Mouse (Mus musculus): ENCODE data around the gene Tlcd1. TPM values are rescaled to one million over a fixed set of nuclear protein-coding genes. Genes with fewer than 3 reads are reported as not detected.

The Tlcd1 gene
- polyA plus RNA-seq, 1 experiment from 2014 or later, result 14.2 TPM

DNA sequence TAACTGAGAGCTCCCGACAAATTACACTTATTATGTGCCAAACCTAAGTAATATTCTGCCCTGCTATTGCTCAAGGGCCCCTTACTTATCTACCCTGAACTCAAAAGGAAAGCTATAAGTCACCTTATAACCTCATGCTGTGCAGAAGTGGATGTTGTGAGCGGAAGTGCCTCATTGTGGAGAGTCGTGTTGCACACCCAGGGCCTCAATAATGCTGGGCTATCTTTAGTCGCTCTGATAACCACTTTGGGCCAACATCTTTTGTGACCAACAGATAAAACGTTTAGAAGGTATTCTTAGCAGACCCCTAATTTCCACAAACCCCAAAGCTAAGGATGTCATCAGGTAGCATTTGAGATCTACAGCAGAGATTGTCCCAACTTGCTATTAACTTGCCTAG is 35.8 kb upstream of the Tlcd1 start:
- no peaks in the 10 kb centered on the region for H3K9me3 ChIP-seq (replicated peaks; ENCODE audit: control insufficient read depth, low read length)
- no peak for ATAC-seq (replicated peaks; ENCODE audit: extremely low read depth, insufficient read depth, low FRiP score)
- no peaks in the 10 kb centered on the region for H3K27me3 ChIP-seq (ENCODE audit: control insufficient read depth, insufficient read depth, low read length)
- H3K4me2 ChIP-seq (ENCODE audit: low read depth, low read length), result no peak overlapping the region
- no peak overlapping the region for H3K4me3 ChIP-seq (ENCODE audit: low read length)
- H3K9ac ChIP-seq (ENCODE audit: low read length), result no peak overlapping the region
- no peak overlapping the region for H3K27ac ChIP-seq (ENCODE audit: low read length)
- peaks cover 25% of the 10 kb centered on the region for H3K4me1 ChIP-seq (ENCODE audit: control insufficient read depth, insufficient read depth, low read length)
- WGBS, result 39% methylated on average over 5 of the region's 5 CpGs
- H3K36me3 ChIP-seq (ENCODE audit: control insufficient read depth, insufficient read depth), result peaks cover 17% of the 10 kb centered on the region

DNA sequence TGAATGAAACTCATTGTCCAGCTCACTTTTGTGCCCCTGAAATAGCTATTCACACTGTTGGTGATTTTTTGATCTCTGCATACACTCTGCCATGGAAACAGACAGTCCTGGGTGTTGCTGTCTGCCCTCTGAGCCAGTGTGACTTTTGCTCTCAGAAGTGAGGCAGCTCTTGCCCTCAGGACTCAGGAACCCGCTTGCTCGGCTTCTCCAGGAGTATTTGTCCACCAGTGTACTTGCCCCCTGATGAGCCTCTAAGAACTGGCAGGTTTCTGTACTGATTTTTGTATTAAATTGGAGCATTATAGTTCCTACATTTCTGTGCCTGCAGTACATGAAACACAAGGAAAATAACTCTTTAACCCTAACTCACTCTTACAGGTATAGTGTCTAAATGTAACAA is 33.0 kb upstream of the Tlcd1 start:
- Histone ChIP-seq H3K27ac (ENCODE audit: low read length) (no peak overlapping the region), H3K4me2 (ENCODE audit: low read depth, low read length) (no peak overlapping the region), H3K27me3 (ENCODE audit: control insufficient read depth, insufficient read depth, low read length) (no peaks in the 10 kb centered on the region), H3K36me3 (ENCODE audit: control insufficient read depth, insufficient read depth) (peaks cover 32% of the 10 kb centered on the region), H3K4me3 (ENCODE audit: low read length) (no peak overlapping the region), H3K4me1 (ENCODE audit: control insufficient read depth, insufficient read depth, low read length) (peaks cover 15% of the 10 kb centered on the region), H3K9ac (ENCODE audit: low read length) (no peak overlapping the region), H3K9me3 (replicated peaks; ENCODE audit: control insufficient read depth, low read length) (no peaks in the 10 kb centered on the region)
- 88% methylated on average over 2 of the region's 2 CpGs for WGBS
- no peak for ATAC-seq (replicated peaks; ENCODE audit: extremely low read depth, insufficient read depth, low FRiP score)

DNA sequence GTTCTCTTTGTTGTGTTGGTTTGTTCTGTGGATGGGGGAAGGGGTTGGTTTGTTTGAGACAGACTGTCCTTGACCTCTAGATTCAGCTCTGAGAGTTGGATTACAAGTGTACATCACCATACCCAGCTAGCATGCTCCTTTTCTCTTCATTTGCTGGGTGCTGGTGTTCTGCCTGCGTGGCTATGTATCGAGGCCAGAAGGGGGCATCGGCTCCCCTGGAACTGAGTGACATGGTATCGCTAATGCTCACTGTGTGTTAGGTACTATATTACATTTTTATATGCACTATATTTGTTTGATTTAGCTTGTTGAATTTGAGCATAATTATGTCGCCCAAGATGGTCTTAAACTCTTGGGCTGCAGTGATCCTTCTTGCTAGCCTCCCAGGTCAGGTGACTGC is 30.3 kb upstream of the Tlcd1 start:
- peaks cover 49% of the 10 kb centered on the region for H3K36me3 ChIP-seq (ENCODE audit: control insufficient read depth, insufficient read depth)
- H3K4me3 ChIP-seq (ENCODE audit: low read length), result no peak overlapping the region
- no peak overlapping the region for H3K4me2 ChIP-seq (ENCODE audit: low read depth, low read length)
- ATAC-seq (replicated peaks; ENCODE audit: extremely low read depth, insufficient read depth, low FRiP score), result no peak
- H3K4me1 ChIP-seq (ENCODE audit: control insufficient read depth, insufficient read depth, low read length), result peaks cover 7% of the 10 kb centered on the region
- no peaks in the 10 kb centered on the region for H3K9me3 ChIP-seq (replicated peaks; ENCODE audit: control insufficient read depth, low read length)
- WGBS, result 85% methylated on average over 5 of the region's 5 CpGs
- no peaks in the 10 kb centered on the region for H3K27me3 ChIP-seq (ENCODE audit: control insufficient read depth, insufficient read depth, low read length)
- no peak overlapping the region for H3K27ac ChIP-seq (ENCODE audit: low read length)
- H3K9ac ChIP-seq (ENCODE audit: low read length), result no peak overlapping the region

DNA sequence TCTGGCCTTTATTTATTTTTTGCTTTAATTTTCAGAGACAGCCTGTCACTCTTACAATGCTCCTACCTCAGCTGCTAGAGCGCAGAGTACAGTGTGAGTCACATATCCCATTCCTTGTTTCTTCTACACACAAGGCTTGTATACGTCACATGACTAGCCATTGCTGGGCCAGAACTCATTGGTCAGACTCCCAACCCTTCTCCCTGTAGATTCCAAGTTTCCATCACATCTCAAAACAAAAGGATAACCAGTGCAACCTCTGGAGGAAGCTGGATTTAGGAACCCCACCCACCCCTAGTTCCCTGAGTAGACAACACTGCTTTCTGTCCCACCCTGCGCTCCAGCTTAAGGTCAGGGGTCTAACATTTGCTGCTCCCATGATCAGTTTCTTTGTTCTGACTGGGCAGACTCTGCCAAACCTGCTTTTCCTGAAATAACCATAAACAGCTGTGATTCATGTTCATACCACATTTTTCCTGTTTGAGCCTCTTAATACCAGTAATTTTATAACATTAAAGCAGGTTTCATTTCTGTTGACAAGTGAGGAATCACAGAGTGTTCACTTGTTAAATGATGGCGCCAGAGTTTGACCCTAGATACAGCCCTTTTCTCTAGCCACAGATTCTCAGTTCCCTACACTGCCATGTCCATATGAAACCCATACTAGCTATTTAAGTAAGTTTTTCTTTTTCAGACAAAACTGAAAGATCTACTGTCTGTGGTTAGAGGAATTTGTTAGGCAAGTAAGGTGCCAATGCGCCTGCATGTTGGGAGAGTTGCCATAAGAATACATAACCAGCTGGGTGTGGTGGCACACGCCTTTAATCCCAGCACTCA is 29.6 kb upstream of the Tlcd1 start:
- H3K4me2 ChIP-seq (ENCODE audit: low read depth, low read length), result no peak overlapping the region
- no peak overlapping the region for H3K9ac ChIP-seq (ENCODE audit: low read length)
- ATAC-seq (replicated peaks; ENCODE audit: extremely low read depth, insufficient read depth, low FRiP score), result 0 out of 2 replicates have a peak, but pooled peaks have one; percentile 37
- no peak overlapping the region for H3K4me3 ChIP-seq (ENCODE audit: low read length)
- H3K9me3 ChIP-seq (replicated peaks; ENCODE audit: control insufficient read depth, low read length), result no peaks in the 10 kb centered on the region
- no peaks in the 10 kb centered on the region for H3K27me3 ChIP-seq (ENCODE audit: control insufficient read depth, insufficient read depth, low read length)
- peaks cover 2% of the 10 kb centered on the region; the same call in 1 of the 2 replicates for H3K4me1 ChIP-seq (ENCODE audit: control insufficient read depth, insufficient read depth, low read length)
- H3K36me3 ChIP-seq (ENCODE audit: control insufficient read depth, insufficient read depth), result peaks cover 51% of the 10 kb centered on the region
- no peak overlapping the region for H3K27ac ChIP-seq (ENCODE audit: low read length)
- 85% methylated on average over 6 of the region's 6 CpGs for WGBS

DNA sequence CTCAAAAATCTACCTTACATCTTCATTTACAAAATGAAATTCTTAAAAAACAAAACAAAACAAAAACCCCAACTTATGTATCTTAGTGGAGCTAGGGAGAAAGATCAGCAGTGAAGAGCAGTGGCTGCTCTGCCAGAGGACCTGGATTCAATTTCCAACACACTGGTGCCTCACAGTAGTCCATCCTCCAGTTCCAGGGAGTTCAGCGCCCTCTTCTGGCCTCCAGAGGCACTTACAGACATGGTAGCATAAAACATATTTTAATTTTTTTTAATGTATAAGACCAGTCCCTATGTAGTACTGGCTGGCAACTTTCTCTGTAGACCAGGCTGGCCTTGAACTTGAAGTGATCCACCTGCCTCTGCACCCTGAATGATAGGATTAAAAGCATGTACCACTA is 25.4 kb upstream of the Tlcd1 start:
- 41% methylated on average over 1 of the region's 1 CpGs for WGBS
- Histone ChIP-seq H3K27me3 (ENCODE audit: control insufficient read depth, insufficient read depth, low read length) (no peaks in the 10 kb centered on the region), H3K9ac (ENCODE audit: low read length) (no peak overlapping the region), H3K36me3 (ENCODE audit: control insufficient read depth, insufficient read depth) (peaks cover 53% of the 10 kb centered on the region), H3K9me3 (replicated peaks; ENCODE audit: control insufficient read depth, low read length) (no peaks in the 10 kb centered on the region), H3K27ac (ENCODE audit: low read length) (no peak overlapping the region), H3K4me2 (ENCODE audit: low read depth, low read length) (no peak overlapping the region), H3K4me3 (ENCODE audit: low read length) (no peak overlapping the region), H3K4me1 (ENCODE audit: control insufficient read depth, insufficient read depth, low read length) (0 out of 2 replicates have a peak, but pooled peaks cover 5% of the 10 kb centered on the region)
- ATAC-seq (replicated peaks; ENCODE audit: extremely low read depth, insufficient read depth, low FRiP score), result no peak

DNA sequence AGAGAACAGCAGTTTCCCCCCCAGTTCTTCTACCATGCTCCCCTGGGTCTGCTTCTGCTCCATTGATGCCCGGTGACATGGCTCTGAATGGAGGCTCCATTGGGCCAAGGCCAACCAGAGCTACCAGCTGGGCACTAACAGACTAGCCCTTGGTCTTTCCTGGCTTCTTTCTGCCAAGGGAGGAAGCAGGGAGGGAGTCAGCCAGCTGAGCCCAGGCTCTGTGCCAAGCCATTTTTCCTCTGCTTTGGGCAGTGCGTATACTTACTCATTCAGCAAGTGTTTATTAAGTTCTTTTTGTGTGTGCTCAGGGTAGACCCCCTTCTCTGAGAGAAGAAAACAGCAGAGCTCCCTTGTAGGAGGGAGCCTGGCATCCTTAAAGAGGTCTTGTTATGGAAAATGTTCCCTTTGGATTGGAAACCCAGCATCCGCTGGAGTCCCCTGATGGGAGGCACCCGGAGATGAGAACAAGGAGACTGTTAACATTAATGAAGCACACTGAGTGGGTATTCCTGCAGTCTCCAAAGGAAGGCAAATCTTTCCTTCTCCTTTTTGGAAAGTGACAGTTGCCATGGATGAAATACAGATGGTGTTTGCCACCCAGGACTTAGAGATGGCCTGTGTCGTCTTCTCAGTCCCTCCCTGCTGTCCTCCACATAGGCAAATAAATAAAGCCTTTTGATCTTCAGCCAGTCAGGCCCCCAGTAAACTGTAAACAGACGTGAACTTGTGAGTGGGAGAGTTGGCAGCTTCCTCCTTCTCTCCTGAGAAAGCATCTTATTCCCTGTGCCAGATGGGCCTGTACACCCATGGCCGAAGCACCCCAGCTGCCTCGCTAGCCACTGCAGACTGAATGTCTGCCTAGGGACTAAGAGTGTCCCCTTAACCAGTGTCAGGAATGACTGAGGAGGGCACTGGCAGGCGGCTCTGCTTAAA is 23.9 kb upstream of the Tlcd1 start:
- WGBS, result 60% methylated on average over 9 of the region's 9 CpGs
- Histone ChIP-seq H3K9ac (ENCODE audit: low read length) (no peak overlapping the region), H3K4me2 (ENCODE audit: low read depth, low read length) (no peak overlapping the region), H3K4me1 (ENCODE audit: control insufficient read depth, insufficient read depth, low read length) (0 out of 2 replicates have a peak, but pooled peaks cover 5% of the 10 kb centered on the region), H3K27ac (ENCODE audit: low read length) (peak overlapping the region; percentile 8), H3K36me3 (ENCODE audit: control insufficient read depth, insufficient read depth) (peaks cover 50% of the 10 kb centered on the region), H3K27me3 (ENCODE audit: control insufficient read depth, insufficient read depth, low read length) (no peaks in the 10 kb centered on the region), H3K9me3 (replicated peaks; ENCODE audit: control insufficient read depth, low read length) (no peaks in the 10 kb centered on the region), H3K4me3 (ENCODE audit: low read length) (no peak overlapping the region)
- 0 out of 2 replicates have a peak, but pooled peaks have one; percentile 10 for ATAC-seq (replicated peaks; ENCODE audit: extremely low read depth, insufficient read depth, low FRiP score)

DNA sequence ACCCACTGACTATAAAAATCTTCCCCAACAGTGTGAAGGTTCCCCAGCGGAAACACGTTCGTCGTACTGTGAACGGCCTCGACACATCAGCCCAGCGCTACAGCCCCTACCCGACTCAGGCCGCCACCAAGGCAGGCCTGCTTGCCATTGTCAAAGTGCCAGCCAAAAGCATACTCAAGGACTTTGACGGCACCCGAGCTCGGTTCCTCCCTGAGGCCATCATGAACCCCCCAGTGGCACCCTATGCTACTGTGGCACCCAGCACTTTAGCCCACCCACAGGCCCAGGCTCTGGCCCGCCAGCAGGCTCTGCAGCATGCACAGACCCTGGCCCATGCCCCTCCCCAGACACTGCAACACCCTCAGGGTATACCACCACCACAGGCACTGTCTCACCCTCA is 22.7 kb upstream of the Tlcd1 start:
- no peaks in the 10 kb centered on the region for H3K9me3 ChIP-seq (replicated peaks; ENCODE audit: control insufficient read depth, low read length)
- no peak overlapping the region for H3K27ac ChIP-seq (ENCODE audit: low read length)
- no peaks in the 10 kb centered on the region for H3K27me3 ChIP-seq (ENCODE audit: control insufficient read depth, insufficient read depth, low read length)
- WGBS, result 81% methylated on average over 13 of the region's 13 CpGs
- H3K36me3 ChIP-seq (ENCODE audit: control insufficient read depth, insufficient read depth), result peaks cover 54% of the 10 kb centered on the region
- no peak overlapping the region for H3K4me2 ChIP-seq (ENCODE audit: low read depth, low read length)
- H3K4me1 ChIP-seq (ENCODE audit: control insufficient read depth, insufficient read depth, low read length), result 0 out of 2 replicates have a peak, but pooled peaks cover 5% of the 10 kb centered on the region
- ATAC-seq (replicated peaks; ENCODE audit: extremely low read depth, insufficient read depth, low FRiP score), result no peak
- no peak overlapping the region for H3K4me3 ChIP-seq (ENCODE audit: low read length)
- H3K9ac ChIP-seq (ENCODE audit: low read length), result no peak overlapping the region

DNA sequence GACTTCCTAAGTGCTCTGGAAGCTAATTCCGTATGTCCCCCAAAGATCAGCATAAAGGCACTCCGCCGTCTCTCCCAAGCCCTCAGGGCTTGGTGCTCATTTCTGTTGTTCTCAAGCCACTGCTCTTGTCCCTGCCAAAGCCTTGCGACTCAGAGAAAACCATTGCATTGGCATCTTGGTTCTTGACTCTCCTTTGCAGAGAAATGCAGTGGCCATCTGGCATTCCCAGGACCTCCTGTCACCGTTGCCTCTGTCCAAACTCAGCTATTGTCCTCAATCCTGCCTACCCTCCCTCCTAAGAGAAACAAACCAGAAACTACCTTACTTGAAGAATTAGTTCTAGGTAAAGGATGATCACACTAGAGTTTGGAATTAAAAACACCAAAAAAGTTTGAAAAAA is 20.8 kb upstream of the Tlcd1 start:
- peaks cover 9% of the 10 kb centered on the region for H3K4me1 ChIP-seq (ENCODE audit: control insufficient read depth, insufficient read depth, low read length)
- no peak overlapping the region for H3K4me3 ChIP-seq (ENCODE audit: low read length)
- H3K4me2 ChIP-seq (ENCODE audit: low read depth, low read length), result no peak overlapping the region
- no peaks in the 10 kb centered on the region for H3K27me3 ChIP-seq (ENCODE audit: control insufficient read depth, insufficient read depth, low read length)
- no peak for ATAC-seq (replicated peaks; ENCODE audit: extremely low read depth, insufficient read depth, low FRiP score)
- no peak overlapping the region for H3K9ac ChIP-seq (ENCODE audit: low read length)
- 75% methylated on average over 5 of the region's 5 CpGs for WGBS
- no peaks in the 10 kb centered on the region for H3K9me3 ChIP-seq (replicated peaks; ENCODE audit: control insufficient read depth, low read length)
- no peak overlapping the region for H3K27ac ChIP-seq (ENCODE audit: low read length)
- peaks cover 59% of the 10 kb centered on the region for H3K36me3 ChIP-seq (ENCODE audit: control insufficient read depth, insufficient read depth)

All from heart, embryonic 16.5 days (tissue).